Mouse (Mus musculus) olfactory bulb, adult 2 months (tissue): ENCODE measurements around the gene Olfr31.

Source experiments
- CTCF ChIP-seq: fragments of 200-500 bp; IDR thresholded peaks from 2 replicates; pipeline ENCODE4 v1.5.1; 2012; ENCODE audit warnings: low read depth, mild to moderate bottlenecking, low read length, moderate library complexity; ENCODE audit not compliant: insufficient read depth
- POLR2A ChIP-seq: fragments of 200-500 bp; IDR thresholded peaks from 2 replicates; pipeline ENCODE4 v1.6.1; 2012; ENCODE audit warnings: mild to moderate bottlenecking, low read depth, low read length, moderate library complexity; ENCODE audit not compliant: insufficient read depth

- TF ChIP-seq CTCF (no peak), POLR2A (no peak)
Measured at GRCm38 (mm10) chr14:14352606-14353005, 30.0 kb downstream of the Olfr31 start.
